Mouse (Mus musculus): ENCODE measurements around the gene Anks3.

DNA sequence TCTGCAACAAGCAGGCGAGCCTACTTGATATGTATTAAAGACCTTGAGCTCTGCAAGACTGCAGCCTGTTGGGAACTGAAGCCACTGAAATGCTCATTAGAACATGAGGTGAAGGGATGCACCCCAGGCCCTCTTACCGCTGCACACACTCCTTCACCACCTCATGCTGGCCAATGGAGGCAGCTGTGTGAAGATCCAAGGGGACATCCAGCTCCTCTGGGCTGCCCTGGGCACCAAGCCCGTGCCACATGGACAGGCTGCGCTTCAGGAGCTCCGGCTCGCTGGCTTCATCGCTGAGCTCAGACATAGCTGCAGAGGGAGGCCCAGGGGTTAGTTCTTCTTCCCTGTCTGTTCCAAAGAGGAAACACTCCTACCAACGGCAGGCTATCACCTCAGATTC is 3.7 kb downstream of the Anks3 start:
- TF ChIP-seq CTCF (IDR thresholded peaks at IDR 0.05; ENCODE audit: low read depth) = no peak
- no peak for TF ChIP-seq EP300 (IDR thresholded peaks at IDR 0.05; ENCODE audit: low read depth)
